Mouse (Mus musculus): ENCODE results near the gene Gnat2.

Gene Gnat2

GRCm38 (mm10) chr3:108084767-108085270 lies 7.8 kb upstream of the Gnat2 start:
- no peak for DNase-seq (ENCODE audit: low spot score in 2 of 2)

- DNase-seq (ENCODE audit: low spot score in 2 of 2): peak; percentile 75 to 87
These were observed 7.3 kb upstream of the Gnat2 start for GRCm38 (mm10) chr3:108085281-108085720.

GRCm38 (mm10) chr3:108085721-108086469 lies 6.7 kb upstream of the Gnat2 start:
- DNase-seq (ENCODE audit: low spot score in 2 of 2): peak in 1 of 2 experiments; percentile 42

GRCm38 (mm10) chr3:108086470-108086979 lies 6.1 kb upstream of the Gnat2 start, which contains the start of gene Ampd2:
Gene Ampd2 (minus strand): TSS chr3:108086651.
- peak; percentile 78 to 81 for DNase-seq (ENCODE audit: low spot score in 2 of 2)

- peak in 1 of 2 experiments; percentile 11 for DNase-seq (ENCODE audit: low spot score in 2 of 2)
These were observed 5.3 kb upstream of the Gnat2 start for GRCm38 (mm10) chr3:108087329-108087728.

GRCm38 (mm10) chr3:108088842-108089380 lies 3.7 kb upstream of the Gnat2 start:
- peak in 1 of 2 experiments; percentile 7 for DNase-seq (ENCODE audit: low spot score in 2 of 2)

- no peak for DNase-seq (ENCODE audit: low spot score in 2 of 2)
These were observed 2.7 kb upstream of the Gnat2 start for GRCm38 (mm10) chr3:108089916-108090315.

GRCm38 (mm10) chr3:108090561-108090960 lies 2.0 kb upstream of the Gnat2 start:
- no peak for DNase-seq (ENCODE audit: low spot score in 2 of 2)

- no peak for DNase-seq (ENCODE audit: low spot score in 2 of 2)
These were observed 559 bp upstream of the Gnat2 start for GRCm38 (mm10) chr3:108092030-108092429.

GRCm38 (mm10) chr3:108093306-108093705 lies 717 bp downstream of the Gnat2 start:
- no peak for DNase-seq (ENCODE audit: low spot score in 2 of 2)

- no peak for DNase-seq (ENCODE audit: low spot score in 2 of 2)
These were observed 1.6 kb downstream of the Gnat2 start for GRCm38 (mm10) chr3:108094146-108094545.

- DNase-seq (ENCODE audit: low spot score in 2 of 2): no peak
These were observed 2.6 kb downstream of the Gnat2 start for GRCm38 (mm10) chr3:108094976-108095760.

- peak in 1 of 2 experiments; percentile 19 for DNase-seq (ENCODE audit: low spot score in 2 of 2)
These were observed 3.6 kb downstream of the Gnat2 start for GRCm38 (mm10) chr3:108096226-108096625.

- DNase-seq (ENCODE audit: low spot score in 2 of 2): peak in 1 of 2 experiments; percentile 38
These were observed 4.1 kb downstream of the Gnat2 start for GRCm38 (mm10) chr3:108096726-108097125.

- DNase-seq (ENCODE audit: low spot score in 2 of 2): no peak
These were observed 5.1 kb downstream of the Gnat2 start for GRCm38 (mm10) chr3:108097656-108098055.

GRCm38 (mm10) chr3:108098316-108098715 lies 5.7 kb downstream of the Gnat2 start:
- no peak for DNase-seq (ENCODE audit: low spot score in 2 of 2)

GRCm38 (mm10) chr3:108101594-108101993 lies 9.0 kb downstream of the Gnat2 start:
- DNase-seq (ENCODE audit: low spot score in 2 of 2): no peak

GRCm38 (mm10) chr3:108102075-108102474 lies 9.5 kb downstream of the Gnat2 start:
- no peak for DNase-seq (ENCODE audit: low spot score in 2 of 2)

GRCm38 (mm10) chr3:108105281-108105680 lies 12.7 kb downstream of the Gnat2 start:
- no peak for DNase-seq (ENCODE audit: low spot score in 2 of 2)

GRCm38 (mm10) chr3:108111320-108111719 lies 18.7 kb downstream of the Gnat2 start:
- no peak for DNase-seq (ENCODE audit: low spot score in 2 of 2)

- DNase-seq (ENCODE audit: low spot score in 2 of 2): no peak
These were observed 19.7 kb downstream of the Gnat2 start for GRCm38 (mm10) chr3:108112246-108112645.

GRCm38 (mm10) chr3:108112666-108113065 lies 20.1 kb downstream of the Gnat2 start:
- no peak for DNase-seq (ENCODE audit: low spot score in 2 of 2)

Measured in spleen, postnatal 10 days (tissue).